Mouse (Mus musculus): ENCODE measurements around the gene Gbp2. TPM values are rescaled to one million over a fixed set of nuclear protein-coding genes. Genes with fewer than 3 reads are reported as not detected.

Gbp2 gene
- 0.82 TPM for polyA plus RNA-seq (2012; fragmentation: generic; extraction: Trizol)

DNA sequence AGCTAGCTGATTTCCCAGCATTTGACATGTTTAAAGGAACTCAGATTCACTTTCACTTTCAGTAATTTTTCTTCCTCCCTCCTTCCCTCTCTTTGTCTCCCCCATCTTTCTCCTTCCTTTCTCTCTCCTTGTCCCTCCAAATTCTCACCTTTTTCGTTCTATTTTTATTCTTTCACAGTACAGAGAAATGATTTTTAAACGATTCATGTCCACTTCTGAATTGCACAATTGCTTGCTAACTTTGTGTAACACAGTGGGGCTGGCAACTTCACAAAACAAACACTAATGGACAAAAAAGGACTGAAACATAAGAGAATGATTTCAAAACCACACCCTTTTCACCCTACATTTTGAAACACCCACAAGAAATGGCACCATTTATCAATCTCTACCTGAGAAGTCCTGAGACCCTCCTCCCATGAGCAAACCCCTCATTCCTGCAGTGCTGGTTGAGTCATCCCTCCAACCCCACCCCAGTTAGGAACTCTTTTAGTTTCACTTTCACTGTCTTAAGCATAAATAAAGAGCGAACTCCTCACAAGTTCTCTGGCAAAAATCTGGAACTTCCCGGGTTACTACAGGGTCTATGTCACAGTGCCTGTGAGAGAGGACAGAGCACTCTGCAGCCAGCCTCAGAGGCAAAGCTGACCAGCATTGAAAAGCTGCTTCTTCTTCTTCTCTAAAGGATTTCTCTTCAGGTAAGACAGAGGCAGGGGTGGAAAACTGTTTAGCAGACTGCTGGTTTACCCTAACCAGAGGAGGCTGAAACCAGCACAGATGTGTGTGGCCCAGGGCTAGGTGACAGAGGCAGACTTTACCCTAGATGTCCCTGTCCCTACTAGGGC is at the start of gene Gbp2:
TSS of gene Gbp2 (plus strand) at position 492 of the 845 bp plus-strand sequence.
- H3K36me3 ChIP-seq (ENCODE audit: control insufficient read depth, insufficient read depth): no peaks in the 10 kb centered on the region
- TF ChIP-seq CEBPB (IDR thresholded peaks at IDR 0.05; ENCODE audit: insufficient read depth, poor library complexity, severe bottlenecking) (peak; percentile 93), MYOD1 (IDR thresholded peaks at IDR 0.05; ENCODE audit: control insufficient read depth in 1 of 3, insufficient read length in 2 of 3, low read depth in 2 of 3) (no peak), MAX (IDR thresholded peaks at IDR 0.05; ENCODE audit: low read depth) (no peak)
- peak within 1 kb of the TSS; percentile 95 for H3K4me2 ChIP-seq (ENCODE audit: low read depth)
- no peaks in the 10 kb centered on the region for H3K27me3 ChIP-seq (ENCODE audit: control insufficient read depth, insufficient read depth, insufficient read length)
- H3K4me3 ChIP-seq: peak within 1 kb of the TSS; percentile 24
- H3K79me2 ChIP-seq (ENCODE audit: control insufficient read depth, insufficient read depth): no peaks in the 10 kb centered on the region
- H3ac ChIP-seq (ENCODE audit: control insufficient read depth, insufficient read length): no peak within 1 kb of the TSS

DNA sequence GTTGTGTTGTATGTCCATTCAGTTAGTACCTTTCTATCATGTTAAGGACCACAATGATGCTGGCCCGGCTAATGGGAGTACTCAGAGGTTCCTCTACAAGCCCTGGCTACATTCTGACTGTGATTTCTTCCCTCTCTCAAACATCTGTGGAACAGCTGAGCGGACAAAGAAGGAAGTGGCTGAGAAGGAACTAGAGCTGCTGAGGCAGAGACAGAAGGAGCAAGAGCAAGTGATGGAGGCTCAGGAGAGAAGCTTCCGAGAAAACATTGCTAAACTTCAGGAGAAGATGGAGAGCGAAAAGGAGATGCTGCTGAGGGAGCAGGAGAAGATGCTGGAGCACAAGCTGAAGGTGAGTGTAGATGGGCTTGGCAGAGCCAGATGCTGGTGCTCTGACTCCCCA is 49.7 kb upstream of the Gbp2 start:
- H3ac ChIP-seq (ENCODE audit: control insufficient read depth, insufficient read length): no peak overlapping the region
- TF ChIP-seq TCF12 (IDR thresholded peaks at IDR 0.05; ENCODE audit: insufficient read depth, poor library complexity, severe bottlenecking) (no peak), CEBPB (IDR thresholded peaks at IDR 0.05; ENCODE audit: insufficient read depth, poor library complexity, severe bottlenecking) (no peak), TCF3 (IDR thresholded peaks at IDR 0.05; ENCODE audit: insufficient read length, low read depth) (no peak), MYOG (IDR thresholded peaks at IDR 0.05; ENCODE audit: control insufficient read depth in 1 of 3, insufficient read depth in 1 of 3, insufficient read length in 2 of 3, low read depth in 2 of 3) (no peak), POLR2AphosphoS2 (IDR thresholded peaks at IDR 0.05; ENCODE audit: insufficient read length, low read depth) (no peak), E2F4 (IDR thresholded peaks at IDR 0.05; ENCODE audit: insufficient read depth) (no peak), USF1 (IDR thresholded peaks at IDR 0.05; ENCODE audit: low read depth) (no peak), MYOD1 (IDR thresholded peaks at IDR 0.05; ENCODE audit: control insufficient read depth in 1 of 3, insufficient read length in 2 of 3, low read depth in 2 of 3) (no peak), REST (IDR thresholded peaks at IDR 0.05; ENCODE audit: insufficient read depth, insufficient read length) (no peak), MAX (IDR thresholded peaks at IDR 0.05; ENCODE audit: low read depth) (no peak), POLR2A (IDR thresholded peaks at IDR 0.05; ENCODE audit: insufficient read length, low read depth) (no peak), SRF (IDR thresholded peaks at IDR 0.05; ENCODE audit: control insufficient read depth, insufficient read length, low read depth) (no peak)
- no peak overlapping the region for H3K4me2 ChIP-seq (ENCODE audit: low read depth)
- H3K4me3 ChIP-seq: no peak overlapping the region
- no peaks in the 10 kb centered on the region for H3K79me2 ChIP-seq (ENCODE audit: control insufficient read depth, insufficient read depth)
- no peaks in the 10 kb centered on the region for H3K36me3 ChIP-seq (ENCODE audit: control insufficient read depth, insufficient read depth)
- H3K27me3 ChIP-seq (ENCODE audit: control insufficient read depth, insufficient read depth, insufficient read length): no peaks in the 10 kb centered on the region

DNA sequence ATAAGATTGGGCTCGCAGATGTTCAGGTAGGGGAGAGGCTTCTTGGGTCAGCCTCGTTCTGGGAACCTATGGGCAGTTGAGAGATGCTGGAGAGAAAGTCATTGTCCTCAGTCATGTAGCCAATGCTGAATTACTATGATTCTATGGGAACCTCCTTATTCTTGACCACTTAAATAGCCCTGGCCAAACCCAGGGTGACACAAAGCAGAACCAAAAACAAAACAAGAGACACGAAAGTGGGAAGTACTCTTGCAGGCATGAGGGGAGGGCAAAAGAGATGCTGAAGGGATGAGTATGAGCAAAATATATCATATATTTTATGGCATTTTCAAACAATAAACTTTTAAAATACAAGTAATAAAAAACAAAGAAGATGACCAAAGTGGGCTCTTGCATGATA is 43.3 kb upstream of the Gbp2 start:
- Histone ChIP-seq H3K36me3 (ENCODE audit: control insufficient read depth, insufficient read depth) (no peaks in the 10 kb centered on the region), H3K27me3 (ENCODE audit: control insufficient read depth, insufficient read depth, insufficient read length) (no peaks in the 10 kb centered on the region), H3K4me3 (no peak overlapping the region), H3K4me2 (ENCODE audit: low read depth) (no peak overlapping the region), H3K79me2 (ENCODE audit: control insufficient read depth, insufficient read depth) (no peaks in the 10 kb centered on the region), H3ac (ENCODE audit: control insufficient read depth, insufficient read length) (no peak overlapping the region)
- TF ChIP-seq TCF12 (IDR thresholded peaks at IDR 0.05; ENCODE audit: insufficient read depth, poor library complexity, severe bottlenecking) (no peak), TCF3 (IDR thresholded peaks at IDR 0.05; ENCODE audit: insufficient read length, low read depth) (no peak), USF1 (IDR thresholded peaks at IDR 0.05; ENCODE audit: low read depth) (no peak)

DNA sequence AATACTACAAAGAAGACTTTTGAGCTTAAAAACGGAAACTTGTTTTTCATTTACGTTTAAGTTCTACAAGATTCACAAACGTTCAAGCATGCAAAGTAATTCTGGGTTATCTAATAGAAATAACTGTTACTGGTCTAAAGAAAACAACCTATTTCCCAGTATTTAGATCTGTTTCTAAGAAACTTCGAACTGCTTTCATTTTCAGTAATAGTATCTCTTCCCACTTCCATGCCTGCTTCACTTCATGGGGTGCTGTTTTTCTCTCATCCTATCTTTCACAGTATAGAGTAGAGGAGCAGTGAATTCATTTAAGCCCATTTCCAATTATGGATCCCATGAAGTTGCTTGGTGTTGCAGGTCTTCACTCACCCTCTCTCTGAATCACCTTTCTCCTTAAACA is 42.1 kb upstream of the Gbp2 start:
- Histone ChIP-seq H3ac (ENCODE audit: control insufficient read depth, insufficient read length) (no peak overlapping the region), H3K79me2 (ENCODE audit: control insufficient read depth, insufficient read depth) (no peaks in the 10 kb centered on the region), H3K4me2 (ENCODE audit: low read depth) (no peak overlapping the region), H3K36me3 (ENCODE audit: control insufficient read depth, insufficient read depth) (no peaks in the 10 kb centered on the region), H3K4me3 (no peak overlapping the region), H3K27me3 (ENCODE audit: control insufficient read depth, insufficient read depth, insufficient read length) (no peaks in the 10 kb centered on the region)
- TF ChIP-seq REST (IDR thresholded peaks at IDR 0.05; ENCODE audit: insufficient read depth, insufficient read length): no peak
- no peak for TF ChIP-seq POLR2AphosphoS2 (IDR thresholded peaks at IDR 0.05; ENCODE audit: insufficient read length, low read depth)
- TF ChIP-seq TCF3 (IDR thresholded peaks at IDR 0.05; ENCODE audit: insufficient read length, low read depth): no peak
- no peak for TF ChIP-seq TCF12 (IDR thresholded peaks at IDR 0.05; ENCODE audit: insufficient read depth, poor library complexity, severe bottlenecking)
- no peak for TF ChIP-seq USF1 (IDR thresholded peaks at IDR 0.05; ENCODE audit: low read depth)
- TF ChIP-seq SRF (IDR thresholded peaks at IDR 0.05; ENCODE audit: control insufficient read depth, insufficient read length, low read depth): no peak
- TF ChIP-seq CEBPB (IDR thresholded peaks at IDR 0.05; ENCODE audit: insufficient read depth, poor library complexity, severe bottlenecking): no peak
- TF ChIP-seq MYOG (IDR thresholded peaks at IDR 0.05; ENCODE audit: control insufficient read depth in 1 of 3, insufficient read depth in 1 of 3, insufficient read length in 2 of 3, low read depth in 2 of 3): no peak
- no peak for TF ChIP-seq E2F4 (IDR thresholded peaks at IDR 0.05; ENCODE audit: insufficient read depth)
- TF ChIP-seq MYOD1 (IDR thresholded peaks at IDR 0.05; ENCODE audit: control insufficient read depth in 1 of 3, insufficient read length in 2 of 3, low read depth in 2 of 3): no peak
- TF ChIP-seq MAX (IDR thresholded peaks at IDR 0.05; ENCODE audit: low read depth): no peak
- no peak for TF ChIP-seq POLR2A (IDR thresholded peaks at IDR 0.05; ENCODE audit: insufficient read length, low read depth)

DNA sequence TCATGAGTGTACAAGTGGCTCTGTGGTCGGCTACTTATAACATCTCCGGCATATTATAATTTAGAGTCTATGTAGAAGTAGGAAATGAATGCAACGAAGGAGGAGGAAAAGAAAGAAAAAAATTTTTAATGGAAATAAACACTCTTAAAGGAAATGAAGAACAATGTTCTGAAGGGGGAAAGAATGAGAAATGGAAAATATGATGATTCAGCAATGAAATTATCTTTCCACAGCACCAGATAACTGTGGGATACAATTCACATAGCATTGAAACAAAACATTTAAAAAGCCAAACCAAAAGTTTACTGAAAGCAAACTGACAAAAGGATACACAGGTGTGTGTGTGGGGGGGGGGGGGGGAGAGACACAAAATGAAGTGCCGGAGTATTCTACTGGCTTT is 37.3 kb upstream of the Gbp2 start:
- no peaks in the 10 kb centered on the region for H3K36me3 ChIP-seq (ENCODE audit: control insufficient read depth, insufficient read depth)
- no peaks in the 10 kb centered on the region for H3K79me2 ChIP-seq (ENCODE audit: control insufficient read depth, insufficient read depth)
- no peak overlapping the region for H3K4me2 ChIP-seq (ENCODE audit: low read depth)
- H3K27me3 ChIP-seq (ENCODE audit: control insufficient read depth, insufficient read depth, insufficient read length): no peaks in the 10 kb centered on the region
- TF ChIP-seq MYOG (IDR thresholded peaks at IDR 0.05; ENCODE audit: control insufficient read depth in 1 of 3, insufficient read depth in 1 of 3, insufficient read length in 2 of 3, low read depth in 2 of 3) (no peak), CEBPB (IDR thresholded peaks at IDR 0.05; ENCODE audit: insufficient read depth, poor library complexity, severe bottlenecking) (no peak), USF1 (IDR thresholded peaks at IDR 0.05; ENCODE audit: low read depth) (no peak), REST (IDR thresholded peaks at IDR 0.05; ENCODE audit: insufficient read depth, insufficient read length) (no peak), TCF12 (IDR thresholded peaks at IDR 0.05; ENCODE audit: insufficient read depth, poor library complexity, severe bottlenecking) (no peak), POLR2A (IDR thresholded peaks at IDR 0.05; ENCODE audit: insufficient read length, low read depth) (no peak), E2F4 (IDR thresholded peaks at IDR 0.05; ENCODE audit: insufficient read depth) (no peak)
- H3ac ChIP-seq (ENCODE audit: control insufficient read depth, insufficient read length): no peak overlapping the region
- no peak overlapping the region for H3K4me3 ChIP-seq
